Mouse (Mus musculus) cerebellum, adult 9-10 months (tissue): ENCODE data around the gene Zfp664.

ENCODE experiments used
- DNase-seq: peaks from one replicate; pipeline ENCODE4 v3.0.0; 2022

Gene Zfp664

GRCm38 (mm10) chr5:124862013-124862866, at the start of gene Zfp664, which contains the start of gene Ccdc92:
Zfp664 (plus strand) TSS chr5:124862691.
Ccdc92 (minus strand) TSS chr5:124862424.
- DNase-seq, result peak; percentile 96

DNA sequence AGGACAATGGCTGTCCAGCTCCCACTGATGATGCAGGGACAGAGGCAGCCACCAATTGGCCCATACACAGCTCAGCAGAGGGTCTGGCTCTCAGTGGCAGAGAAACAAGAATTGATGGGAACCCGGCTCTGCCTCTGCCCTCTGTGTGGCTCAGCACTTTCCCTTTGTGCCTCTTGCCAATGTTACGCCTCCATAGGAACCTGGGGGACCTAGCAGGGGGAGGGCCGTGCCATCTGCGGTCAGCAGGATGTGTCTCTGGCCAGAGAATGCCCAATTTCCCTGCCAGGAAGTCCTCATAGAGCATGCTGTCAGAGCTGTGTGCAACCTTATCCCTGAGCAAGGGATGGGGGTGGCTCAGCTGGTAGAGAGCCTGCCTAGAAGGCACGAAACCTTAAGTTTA, 47.7 kb upstream of the Zfp664 start:
- peak; percentile 93 for DNase-seq

GRCm38 (mm10) chr5:124817050-124817449, 45.4 kb upstream of the Zfp664 start:
- DNase-seq, result no peak

DNA sequence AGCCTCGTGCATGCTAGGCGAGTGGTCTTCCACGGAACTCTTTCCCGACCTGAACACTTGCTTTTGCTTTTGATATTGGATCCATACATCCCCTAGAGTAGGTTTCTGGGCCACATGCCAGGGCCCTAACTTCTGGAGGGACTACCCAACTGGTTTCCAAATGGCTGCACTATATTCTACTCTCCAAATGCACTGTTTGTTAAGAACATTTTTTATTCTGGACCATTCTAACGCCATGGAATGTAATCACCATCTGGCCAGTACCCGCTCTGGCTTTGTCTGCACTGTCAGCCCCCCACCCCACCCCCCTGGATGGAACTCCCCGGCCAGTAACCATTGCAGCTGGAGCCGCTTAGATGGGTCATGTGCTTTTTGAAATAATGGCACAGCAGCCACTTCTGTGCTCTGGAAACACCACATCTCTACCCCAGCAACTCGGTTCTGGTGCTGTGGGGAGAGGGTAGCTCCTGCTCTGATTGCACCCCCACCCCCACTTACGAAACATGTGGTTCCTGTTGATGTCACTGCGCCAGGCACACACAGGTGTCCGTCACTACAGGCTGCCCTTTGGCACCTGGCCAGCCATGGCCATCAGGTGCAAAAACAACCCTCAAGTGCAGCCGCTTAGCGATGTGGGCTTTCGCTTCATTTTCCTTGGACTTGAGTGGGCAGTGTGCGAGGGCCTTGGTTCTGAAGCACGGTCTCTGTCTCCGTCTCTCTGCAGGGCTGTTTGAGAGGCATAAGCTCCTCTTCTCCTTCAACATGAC, 40.2 kb upstream of the Zfp664 start:
- no peak for DNase-seq

GRCm38 (mm10) chr5:124830331-124830730, 32.2 kb upstream of the Zfp664 start:
- DNase-seq, result no peak

GRCm38 (mm10) chr5:124835218-124835617, 27.3 kb upstream of the Zfp664 start:
- DNase-seq, result peak; percentile 96

DNA sequence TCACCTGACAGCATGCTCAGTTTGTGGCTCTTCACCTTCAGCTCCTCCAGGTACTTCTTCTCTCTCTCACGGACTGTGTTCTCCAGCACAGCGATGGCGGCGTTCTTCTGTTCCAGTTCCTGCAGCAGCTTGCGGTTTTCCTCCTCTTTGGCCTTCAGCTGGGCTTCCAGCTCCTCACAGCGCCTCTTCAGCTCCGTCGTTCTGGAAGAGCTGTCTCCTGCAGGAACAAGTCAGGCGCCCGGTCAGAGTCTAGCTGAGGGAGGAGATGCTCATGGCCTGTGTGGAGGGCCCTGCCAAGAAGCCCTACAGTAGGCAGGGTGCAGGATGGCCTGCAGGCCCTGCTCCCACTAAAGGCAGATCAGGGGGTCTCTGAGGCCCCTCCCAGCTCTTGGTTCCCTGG, 26.4 kb upstream of the Zfp664 start:
- no peak for DNase-seq

DNA sequence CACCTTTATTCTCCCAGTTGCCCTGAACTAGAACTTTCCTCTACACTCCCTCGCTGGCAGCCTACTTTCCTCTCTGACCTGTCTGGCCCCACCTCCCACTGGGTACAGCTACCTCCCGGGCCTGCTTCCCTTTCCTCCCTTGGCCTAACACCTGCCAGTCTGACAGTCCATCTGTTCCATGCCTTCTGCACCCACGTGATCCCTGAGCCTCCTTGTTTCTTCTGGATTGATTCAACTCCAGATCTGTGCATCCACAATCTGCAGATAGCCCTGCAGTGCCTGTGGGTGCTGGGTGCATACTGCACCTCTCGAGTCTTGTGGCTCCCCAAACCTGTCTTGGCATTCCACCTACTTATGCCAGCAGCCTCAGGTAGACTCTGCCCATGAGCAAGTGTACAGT, 25.9 kb upstream of the Zfp664 start:
- peak; percentile 97 for DNase-seq

DNA sequence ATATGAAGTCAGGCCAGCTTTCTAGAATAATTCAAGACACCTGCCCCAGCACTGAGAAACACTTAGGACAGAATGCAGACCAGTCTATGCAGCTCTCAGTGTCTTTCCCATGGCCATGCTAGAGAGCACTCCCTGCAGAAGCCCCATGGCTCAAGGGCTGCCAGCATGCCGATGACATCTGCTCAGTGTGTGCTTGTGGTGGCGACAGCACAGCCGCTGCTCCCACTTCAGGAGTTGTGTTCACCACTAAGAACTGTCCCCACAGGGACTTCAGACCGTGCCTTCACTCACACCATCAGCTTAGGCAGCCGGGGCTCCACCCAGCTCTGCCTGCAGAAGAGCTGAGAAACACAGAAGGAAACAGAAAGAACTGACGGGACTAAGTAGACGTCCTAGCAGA, 22.3 kb upstream of the Zfp664 start:
- no peak for DNase-seq

DNA sequence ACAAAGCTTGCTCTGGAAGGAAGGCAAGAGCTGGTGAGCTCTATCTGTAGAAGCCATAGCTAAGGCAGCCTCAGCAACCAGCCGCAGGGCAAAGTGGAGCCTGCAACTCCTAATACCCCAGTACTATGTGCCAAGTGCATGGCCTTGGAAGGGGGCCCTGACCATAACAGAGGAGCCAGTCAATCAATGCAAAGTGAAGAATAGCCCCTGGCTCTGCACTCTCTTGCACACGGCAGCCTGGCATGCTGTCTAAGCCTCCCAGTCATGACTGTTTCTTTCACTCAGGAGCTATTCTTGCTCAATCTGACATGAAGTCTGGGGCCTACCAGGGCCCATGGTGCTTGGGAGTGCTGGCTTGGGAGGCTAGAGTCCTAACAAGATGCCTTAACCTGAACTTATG, 21.8 kb upstream of the Zfp664 start:
- DNase-seq, result no peak

GRCm38 (mm10) chr5:124843386-124843785, 19.1 kb upstream of the Zfp664 start:
- peak; percentile 76 for DNase-seq

GRCm38 (mm10) chr5:124844929-124845328, 17.6 kb upstream of the Zfp664 start:
- DNase-seq, result no peak

DNA sequence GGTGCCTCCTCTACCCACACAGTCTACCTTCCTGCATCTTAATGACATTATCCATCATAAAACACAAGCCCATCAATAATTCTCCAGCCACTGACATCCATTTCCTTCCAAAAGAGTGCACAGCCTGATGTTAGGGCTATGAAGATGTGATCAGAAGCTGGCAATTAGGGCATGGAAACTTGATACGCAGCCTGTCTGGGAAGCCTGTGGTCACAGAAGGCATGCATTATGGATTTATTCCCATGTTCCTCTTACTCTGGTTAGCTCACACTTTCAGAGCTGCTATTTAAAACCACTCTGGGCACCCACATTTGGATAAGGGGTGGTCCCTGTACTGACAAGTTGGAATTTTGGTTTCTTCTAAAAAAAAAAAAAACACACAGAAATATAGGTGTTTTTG, 15.5 kb upstream of the Zfp664 start:
- no peak for DNase-seq

- DNase-seq, result no peak
These were observed 13.5 kb upstream of the Zfp664 start for GRCm38 (mm10) chr5:124848994-124849393.

- DNase-seq, result peak; percentile 68
These were observed 10.9 kb upstream of the Zfp664 start for GRCm38 (mm10) chr5:124851572-124851971.

DNA sequence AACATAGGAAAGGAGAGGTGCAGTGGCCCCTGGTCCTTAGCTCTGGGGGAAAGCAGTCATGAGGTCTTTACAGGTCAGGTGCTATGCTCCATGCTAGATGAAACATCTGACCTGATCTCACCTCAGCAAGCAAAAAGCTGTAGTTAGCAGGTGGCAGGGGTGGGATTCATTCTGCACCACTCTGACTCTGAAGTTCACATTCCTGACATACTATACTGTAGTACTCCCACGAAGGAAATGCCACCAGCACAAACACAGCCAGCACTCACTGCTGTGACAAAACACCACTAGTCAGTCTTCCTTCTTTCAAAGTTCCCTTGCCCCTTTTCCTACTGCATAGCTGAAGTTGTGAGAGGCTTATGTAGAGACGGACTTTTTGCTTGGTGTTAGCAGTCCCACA, 10.2 kb upstream of the Zfp664 start:
- DNase-seq, result no peak

GRCm38 (mm10) chr5:124853079-124853478, 9.4 kb upstream of the Zfp664 start:
- DNase-seq, result peak; percentile 91

GRCm38 (mm10) chr5:124854202-124854601, 8.3 kb upstream of the Zfp664 start:
- DNase-seq, result no peak

GRCm38 (mm10) chr5:124860013-124860412, 2.5 kb upstream of the Zfp664 start:
- DNase-seq, result peak; percentile 71

DNA sequence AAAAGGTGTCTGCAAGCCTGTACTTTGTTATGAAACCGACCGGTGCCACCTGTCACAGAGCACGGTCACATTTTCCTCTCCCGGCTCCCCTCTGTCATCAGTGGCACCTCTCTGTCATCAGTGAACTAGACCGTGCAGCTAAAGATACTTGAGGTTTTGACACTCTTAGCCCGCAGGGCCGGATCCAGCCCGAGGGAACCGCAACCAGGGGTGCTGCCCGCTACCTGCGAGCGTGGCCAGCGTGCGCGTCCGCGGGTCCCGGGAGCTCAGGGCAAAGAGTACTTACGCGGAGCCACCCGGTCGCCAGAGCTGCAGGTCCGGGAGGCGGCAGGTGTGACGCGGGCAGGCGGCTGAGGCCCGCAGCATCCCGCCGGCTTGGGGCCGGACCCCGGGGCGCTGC, 1.0 kb upstream of the Zfp664 start:
- peak; percentile 79 for DNase-seq

DNA sequence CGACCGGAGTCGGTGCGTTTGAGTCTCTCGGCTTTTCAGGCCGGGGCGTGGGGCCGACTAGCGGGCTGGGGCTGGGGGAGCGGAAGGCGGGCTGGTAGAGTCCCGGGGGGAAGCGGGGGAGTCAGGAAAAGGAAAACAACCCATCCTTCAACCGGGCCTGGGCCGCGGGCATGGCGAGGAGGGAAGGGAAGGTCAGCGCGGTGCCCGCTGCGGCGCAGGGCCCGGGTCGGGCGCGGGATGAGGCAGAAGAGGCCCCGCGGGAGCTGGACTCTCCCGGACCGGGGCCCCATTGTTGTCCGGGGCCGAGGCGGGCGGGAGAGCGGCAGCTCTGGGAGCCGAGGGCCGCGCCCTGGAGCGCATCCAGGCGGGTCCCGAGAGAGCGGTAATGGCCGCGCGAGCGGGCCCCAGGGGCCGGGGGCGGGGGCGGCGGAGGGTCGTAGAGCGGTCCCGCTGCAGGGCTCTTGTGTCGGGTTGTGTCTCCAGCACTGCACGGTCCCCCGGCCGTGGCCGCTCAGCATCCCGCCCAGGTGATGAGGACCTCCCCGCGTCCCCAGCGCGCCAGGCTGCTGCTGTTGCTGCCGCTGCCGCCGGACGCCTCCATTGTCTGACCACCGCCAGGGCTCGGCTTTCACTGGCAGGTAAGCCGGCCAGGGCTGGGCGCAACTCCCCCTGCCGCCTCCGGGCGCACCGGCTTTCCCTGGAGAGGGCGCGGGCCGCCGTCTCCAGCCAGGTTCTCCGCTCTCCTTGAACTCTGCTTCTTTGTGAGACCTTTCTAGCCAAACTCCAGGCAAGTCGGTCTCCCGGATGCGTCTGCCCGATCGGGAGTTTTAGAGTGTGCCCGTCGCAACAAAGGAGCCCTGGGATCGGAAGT, 615 bp downstream of the Zfp664 start:
- DNase-seq, result no peak

DNA sequence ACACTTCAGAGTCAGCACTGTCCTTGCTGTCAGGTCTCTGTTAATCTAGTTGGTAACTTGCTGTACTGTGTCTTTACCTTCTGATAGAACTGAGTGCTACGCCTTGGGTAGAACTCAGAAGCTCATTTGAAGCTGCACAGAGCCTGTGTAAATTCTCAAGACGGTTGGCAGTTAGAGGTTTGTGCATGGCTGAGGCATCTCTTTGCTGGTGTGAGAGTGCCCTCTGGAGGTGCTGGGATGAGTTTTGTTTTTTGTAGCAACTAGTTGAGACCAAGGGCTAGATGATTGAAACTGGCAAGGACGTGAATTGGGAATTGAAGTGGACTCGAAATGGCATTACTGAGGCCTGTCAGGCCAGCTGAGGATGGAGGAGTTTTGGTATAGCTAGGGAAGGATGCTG, 6.5 kb downstream of the Zfp664 start:
- peak; percentile 86 for DNase-seq

DNA sequence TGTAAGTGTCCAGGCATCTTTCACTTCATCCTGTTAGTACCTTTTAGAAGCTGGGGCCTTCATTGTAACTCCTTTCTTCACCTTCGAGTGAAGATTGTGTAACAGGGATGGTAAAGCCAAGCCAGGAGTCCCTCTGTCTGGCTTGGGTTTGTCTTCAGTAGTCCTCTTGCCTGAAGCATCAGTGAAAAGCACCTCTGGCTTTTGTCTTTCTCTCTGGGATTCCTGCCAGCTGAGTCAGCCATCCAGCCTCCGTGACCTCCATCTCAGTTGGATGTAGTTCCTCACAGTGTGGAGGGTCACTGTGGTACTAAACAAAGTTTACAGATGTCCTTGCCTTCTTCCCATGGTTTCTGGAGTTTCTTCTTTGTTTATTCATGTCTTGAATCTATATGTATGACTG, 9.5 kb downstream of the Zfp664 start:
- no peak for DNase-seq
